Mouse (Mus musculus) right cerebral cortex, postnatal 10 days (tissue): Measurements from ENCODE around the gene Tas2r109.
"Not testable (repeated sequence)": the region's sequence is repeated elsewhere in the genome, so short reads cannot be mapped to it uniquely, and the experiment has no call there.

ENCODE experiments used
- DNase-seq, 2 experiments: peaks; one replicate each; pipeline ENCODE4 v3.0.0; 2021; ENCODE audit warnings: low spot score in 2 of 2

Tas2r109 gene

GRCm38 (mm10) chr6:132980865-132981264 lies at the start of gene Tas2r109:
TSS of gene Tas2r109 (minus strand) at chr6:132980965.
- no peak for DNase-seq

- no peak for DNase-seq
These were observed 22.9 kb downstream of the Tas2r109 start, which contains the start of gene Tas2r131 for GRCm38 (mm10) chr6:132957819-132958218. TSS of gene Tas2r131 (minus strand) at chr6:132957919.

- DNase-seq = no peak
These were observed 30.0 kb downstream of the Tas2r109 start, which contains the start of gene Tas2r129 for GRCm38 (mm10) chr6:132950802-132951201. TSS of gene Tas2r129 (plus strand) at chr6:132951102.

- not testable (repeated sequence) for DNase-seq
These were observed 39.4 kb downstream of the Tas2r109 start for GRCm38 (mm10) chr6:132941376-132941775.
